Mouse (Mus musculus): ENCODE measurements at regions not wholly inside any gene's neighbourhood (a gene's known extent, or its start where the extent isn't known, plus 50 kb on each side); places are given as distances from the start of the nearest gene placed in this dataset.
A peak's percentile ranks its signal among the peaks of the same experiment; 100 is the strongest.
"Not testable (repeated sequence)": the region's sequence is repeated elsewhere in the genome, so short reads cannot be mapped to it uniquely, and the experiment has no call there.

- no peak for DNase-seq (ENCODE audit: low read depth)
Measured at GRCm38 (mm10) chr6:103809986-103810341, 299.6 kb downstream of the Chl1 start.

GRCm38 (mm10) chr6:103810342-103811001 is 300.1 kb downstream of the Chl1 start:
- no peak for DNase-seq (ENCODE audit: low read depth)

GRCm38 (mm10) chr6:103816396-103816795 is 306.0 kb downstream of the Chl1 start:
- not testable (repeated sequence) for DNase-seq (ENCODE audit: low read depth)

GRCm38 (mm10) chr6:103826042-103826441 is 315.7 kb downstream of the Chl1 start:
- no peak for DNase-seq (ENCODE audit: low read depth)

GRCm38 (mm10) chr6:103827623-103828022 is 317.2 kb downstream of the Chl1 start:
- no peak for DNase-seq (ENCODE audit: low read depth)

GRCm38 (mm10) chr6:103828866-103829265 is 318.5 kb downstream of the Chl1 start:
- no peak for DNase-seq (ENCODE audit: low read depth)

GRCm38 (mm10) chr6:103832301-103832700 is 321.9 kb downstream of the Chl1 start:
- DNase-seq (ENCODE audit: low read depth), result no peak

- DNase-seq (ENCODE audit: low read depth), result no peak
Measured at GRCm38 (mm10) chr6:103832808-103833207, 322.4 kb downstream of the Chl1 start.

- DNase-seq (ENCODE audit: low read depth), result peak; percentile 1
Measured at GRCm38 (mm10) chr6:103833501-103834132, 323.2 kb downstream of the Chl1 start.

- no peak for DNase-seq (ENCODE audit: low read depth)
Measured at GRCm38 (mm10) chr6:103834726-103835229, 324.4 kb downstream of the Chl1 start.

- no peak for DNase-seq (ENCODE audit: low read depth)
Measured at GRCm38 (mm10) chr6:103859787-103860186, 349.4 kb downstream of the Chl1 start.

GRCm38 (mm10) chr6:103893455-103893854 is 383.1 kb downstream of the Chl1 start:
- no peak for DNase-seq (ENCODE audit: low read depth)

GRCm38 (mm10) chr6:103924504-103924903 is 414.1 kb downstream of the Chl1 start:
- no peak for DNase-seq (ENCODE audit: low read depth)

GRCm38 (mm10) chr6:103927094-103927493 is 416.7 kb downstream of the Chl1 start:
- DNase-seq (ENCODE audit: low read depth), result no peak

- DNase-seq (ENCODE audit: low read depth), result no peak
Measured at GRCm38 (mm10) chr6:103940345-103940744, 430.0 kb downstream of the Chl1 start.

- no peak for DNase-seq (ENCODE audit: low read depth)
Measured at GRCm38 (mm10) chr6:103944361-103944760, 434.0 kb downstream of the Chl1 start.

- no peak for DNase-seq (ENCODE audit: low read depth)
Measured at GRCm38 (mm10) chr6:103947474-103947873, 437.1 kb downstream of the Chl1 start.

GRCm38 (mm10) chr6:103953134-103953771 is 442.9 kb downstream of the Chl1 start:
- no peak for DNase-seq (ENCODE audit: low read depth)

- DNase-seq (ENCODE audit: low read depth), result no peak
Measured at GRCm38 (mm10) chr6:103959002-103959401, 448.6 kb downstream of the Chl1 start.

- no peak for DNase-seq (ENCODE audit: low read depth)
Measured at GRCm38 (mm10) chr6:103967811-103968420, 457.5 kb downstream of the Chl1 start.

- no peak for DNase-seq (ENCODE audit: low read depth)
Measured at GRCm38 (mm10) chr6:103999186-103999585, 488.8 kb downstream of the Chl1 start.

- peak; percentile 1 for DNase-seq (ENCODE audit: low read depth)
Measured at GRCm38 (mm10) chr6:104028439-104029091, 464.0 kb upstream of the Cntn6 start.
